Mouse (Mus musculus) testis, adult 2 months (tissue): Measurements from ENCODE around the gene Olfr1564. TPM values are rescaled to one million over a fixed set of nuclear protein-coding genes. Genes with fewer than 3 reads are reported as not detected.
"Not testable (repeated sequence)": the region's sequence is repeated elsewhere in the genome, so short reads cannot be mapped to it uniquely, and the experiment has no call there.

Experiments used
- H3K27ac ChIP-seq: fragments of 200-500 bp; 2 replicates; pipeline ENCODE4 v1.5.1; 2012; ENCODE audit warnings: low read depth, low read length; ENCODE audit not compliant: control insufficient read depth, insufficient read depth
- H3K27me3 ChIP-seq: fragments of 200-500 bp; 2 replicates; pipeline ENCODE4 v1.6.1; 2012; ENCODE audit warnings: mild to moderate bottlenecking, low read length, moderate library complexity; ENCODE audit not compliant: control insufficient read depth, insufficient read depth
- H3K36me3 ChIP-seq: fragments of 200-500 bp; 2 replicates; pipeline ENCODE4 v1.6.1; 2012; ENCODE audit warnings: mild to moderate bottlenecking, low read length; ENCODE audit not compliant: control insufficient read depth, insufficient read depth
- H3K4me1 ChIP-seq: fragments of 200-500 bp; 2 replicates; pipeline ENCODE4 v1.6.1; 2012; ENCODE audit warnings: low read length; ENCODE audit not compliant: control insufficient read depth, insufficient read depth
- H3K4me3 ChIP-seq: fragments of 200-500 bp; 2 replicates; pipeline ENCODE4 v1.5.1; 2012; ENCODE audit warnings: low read depth, mild to moderate bottlenecking, low read length, moderate library complexity, mixed read lengths; ENCODE audit not compliant: control insufficient read depth
- CTCF ChIP-seq: fragments of 200-500 bp; IDR thresholded peaks from 2 replicates; pipeline ENCODE4 v1.5.1; 2012; ENCODE audit warnings: low read depth, mild to moderate bottlenecking, inconsistent platforms, low read length, moderate library complexity; ENCODE audit not compliant: control insufficient read depth, insufficient read depth, insufficient replicate concordance
- POLR2A ChIP-seq: fragments of 200-500 bp; IDR thresholded peaks from 2 replicates; pipeline ENCODE4 v1.6.1; 2012; ENCODE audit warnings: low read depth, mild to moderate bottlenecking, inconsistent platforms, low read length, moderate library complexity; ENCODE audit not compliant: control insufficient read depth
- polyA plus RNA-seq: library from polyadenylated mRNA; depleted of rRNA; stranded (reverse); fragments of >200 nt; gene quantifications from 2 replicates; pipeline ENCODE4 v1.2.3, GENCODE M21; 2012; rRNA removed

The Olfr1564 gene
- 0.16 and 0.24 TPM in 2 replicates for polyA plus RNA-seq

GRCm38 (mm10) chr17:33221590-33221989, at the start of gene Olfr1564:
Olfr1564 (minus strand) TSS chr17:33221690.
- no peak for TF ChIP-seq CTCF
- TF ChIP-seq POLR2A, result no peak
- Histone ChIP-seq H3K27me3 (no peaks in the 10 kb centered on the region), H3K4me3 (no peak within 1 kb of the TSS), H3K27ac (no peak within 1 kb of the TSS), H3K4me1 (no peaks in the 10 kb centered on the region), H3K36me3 (no peaks in the 10 kb centered on the region)

DNA sequence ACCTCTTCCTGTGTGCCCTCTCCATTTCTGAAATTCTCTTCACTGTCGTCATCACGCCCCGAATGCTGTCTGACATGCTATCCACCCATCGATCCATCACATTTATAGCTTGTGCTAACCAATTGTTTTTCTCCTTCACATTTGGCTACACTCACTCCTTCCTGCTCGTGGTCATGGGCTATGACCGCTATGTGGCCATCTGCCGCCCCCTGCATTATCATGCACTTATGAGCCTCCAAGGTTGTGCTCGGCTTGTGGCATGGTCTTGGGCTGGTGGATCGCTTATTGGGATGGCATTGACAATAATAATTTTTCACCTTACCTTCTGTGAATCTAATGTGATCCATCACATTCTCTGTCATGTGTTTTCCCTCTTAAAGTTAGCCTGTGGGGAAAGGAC, 47.4 kb upstream of the Olfr1564 start:
- H3K27ac ChIP-seq, result no peak overlapping the region
- no peaks in the 10 kb centered on the region for H3K27me3 ChIP-seq
- no peaks in the 10 kb centered on the region for H3K36me3 ChIP-seq
- no peaks in the 10 kb centered on the region for H3K4me1 ChIP-seq
- H3K4me3 ChIP-seq, result no peak overlapping the region
- no peak for TF ChIP-seq POLR2A
- TF ChIP-seq CTCF, result no peak

GRCm38 (mm10) chr17:33264376-33264775, 42.9 kb upstream of the Olfr1564 start, which contains the start of gene Olfr63:
Olfr63 (plus strand) TSS chr17:33264676.
- H3K27ac ChIP-seq, result no peak within 1 kb of the TSS
- TF ChIP-seq CTCF (no peak), POLR2A (no peak)

DNA sequence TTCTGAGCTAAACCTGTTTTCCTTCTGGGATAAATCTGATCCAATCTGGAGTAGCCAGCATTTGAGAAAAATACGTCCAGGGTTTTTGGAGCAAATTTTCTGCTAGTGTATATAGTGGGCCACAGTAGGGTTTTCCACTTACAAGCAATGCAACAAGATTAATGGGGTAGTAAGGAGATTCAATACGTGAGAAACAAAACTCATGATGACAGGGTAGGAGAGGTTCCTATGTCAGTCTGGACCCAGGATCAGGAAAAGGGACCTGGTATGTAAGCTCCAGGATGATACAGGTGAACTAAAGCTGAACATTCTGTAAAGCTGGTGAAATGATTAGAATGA, 33.8 kb upstream of the Olfr1564 start:
- H3K4me1 ChIP-seq, H3K27me3 ChIP-seq, H3K36me3 ChIP-seq, H3K4me3 ChIP-seq, H3K27ac ChIP-seq: not testable (repeated sequence)

More at GRCm38 (mm10) chr17:33264376-33264775, 42.9 kb upstream of the Olfr1564 start, which contains the start of gene Olfr63:
- Histone ChIP-seq H3K36me3 (no peaks in the 10 kb centered on the region), H3K4me3 (no peak within 1 kb of the TSS), H3K4me1 (no peaks in the 10 kb centered on the region), H3K27me3 (no peaks in the 10 kb centered on the region)

DNA sequence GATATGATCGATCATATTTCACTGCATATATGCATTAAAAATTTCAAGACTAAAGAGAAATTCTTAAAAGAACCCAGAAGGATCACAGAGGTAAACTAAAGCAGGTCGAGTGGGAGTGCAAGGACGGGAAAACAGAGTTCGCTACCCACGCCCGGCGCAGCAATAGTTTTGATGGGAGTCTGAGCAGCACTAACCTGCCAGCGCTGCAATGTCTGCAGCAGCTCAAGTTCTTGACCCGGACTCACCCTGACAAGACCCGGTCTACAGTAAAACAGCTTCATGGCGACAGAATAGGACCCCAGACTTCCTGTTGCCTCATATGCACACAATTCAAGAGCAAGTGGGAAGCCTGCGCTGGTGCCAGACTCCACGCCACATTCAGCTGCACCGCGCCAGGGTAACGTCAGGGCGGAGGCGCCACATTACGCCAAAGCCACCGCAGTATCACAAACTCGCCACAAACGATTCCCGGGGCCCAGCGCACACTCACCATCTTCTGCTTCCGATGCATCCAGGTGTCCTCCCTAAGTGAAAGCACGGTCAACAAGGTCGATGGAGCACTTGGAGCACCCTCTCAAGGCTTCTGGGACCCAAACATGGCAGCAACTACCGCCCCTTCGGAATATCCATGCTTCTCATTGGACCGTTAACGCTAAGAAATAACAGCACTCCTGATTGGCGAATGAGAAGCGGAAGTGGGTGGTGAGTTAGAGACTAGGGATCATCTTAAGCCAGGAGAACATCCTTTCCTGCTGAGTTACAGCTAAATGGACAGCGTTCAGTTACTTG, 33.2 kb upstream of the Olfr1564 start, which contains the start of gene Zfp955a:
TSS of gene Zfp955a (minus strand) at position 616 of the 789 bp plus-strand sequence.
- not testable (repeated sequence) for H3K36me3 ChIP-seq, H3K27ac ChIP-seq, H3K27me3 ChIP-seq, H3K4me3 ChIP-seq, H3K4me1 ChIP-seq

DNA sequence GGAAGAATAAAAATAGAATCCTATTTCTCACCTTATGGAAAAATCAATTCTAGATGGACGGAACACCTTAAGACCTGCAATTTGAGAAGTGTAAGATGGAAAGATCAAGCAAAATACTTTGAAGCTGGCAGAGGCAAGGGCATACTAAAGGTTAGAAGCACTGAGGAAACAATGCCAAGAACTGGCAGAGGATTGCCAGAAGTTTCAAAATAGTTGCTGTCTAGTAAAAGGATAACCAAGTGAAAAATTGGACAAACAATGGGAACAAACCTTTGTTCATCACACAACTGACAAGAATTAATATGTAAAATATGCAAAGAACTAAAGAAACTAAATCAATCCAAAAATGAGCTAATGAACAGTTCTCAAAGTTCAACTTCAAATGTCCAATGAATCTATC, 15.2 kb upstream of the Olfr1564 start:
- not testable (repeated sequence) for H3K4me1 ChIP-seq, H3K36me3 ChIP-seq, H3K27me3 ChIP-seq, H3K4me3 ChIP-seq, H3K27ac ChIP-seq

DNA sequence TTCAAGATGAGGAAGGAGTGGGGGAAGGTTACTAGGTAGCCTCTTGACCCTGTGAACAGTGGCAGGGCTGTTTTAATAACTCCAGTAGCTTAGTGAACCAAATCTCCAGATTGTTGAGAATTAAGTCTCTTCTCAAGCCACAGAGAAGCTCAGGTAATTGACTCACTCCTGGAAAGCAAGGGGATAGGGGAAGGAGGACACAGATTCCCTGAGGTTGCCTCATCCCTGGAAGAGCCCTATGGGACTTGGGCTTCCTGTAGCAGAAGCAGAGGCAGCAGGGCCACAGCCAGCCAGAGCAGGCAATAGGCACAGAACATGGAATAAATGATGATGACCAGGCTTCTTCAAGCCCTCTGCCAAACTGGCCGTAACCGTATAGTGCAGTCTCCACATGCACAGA, 30.5 kb downstream of the Olfr1564 start, which contains the start of gene Olfr239:
TSS of gene Olfr239 (plus strand) at position 301 of the 400 bp plus-strand sequence.
- not testable (repeated sequence) for H3K36me3 ChIP-seq, H3K4me1 ChIP-seq, H3K27ac ChIP-seq, H3K4me3 ChIP-seq, H3K27me3 ChIP-seq

DNA sequence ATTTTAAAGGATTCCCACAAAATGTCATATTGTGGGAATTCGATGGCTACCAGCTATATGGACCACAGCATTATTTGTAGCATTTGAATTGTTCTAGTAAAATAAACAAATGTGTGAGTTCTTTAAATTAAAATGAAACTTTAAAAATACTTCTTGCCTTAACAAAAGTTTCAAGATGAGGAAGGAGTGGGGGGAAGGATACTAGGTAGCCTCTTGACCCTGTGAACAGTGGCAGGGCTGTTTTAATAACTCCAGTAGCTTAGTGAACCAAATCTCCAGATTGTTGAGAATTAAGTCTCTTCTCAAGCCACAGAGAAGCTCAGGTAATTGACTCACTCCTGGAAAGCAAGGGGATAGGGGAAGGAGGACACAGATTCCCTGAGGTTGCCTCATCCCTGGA, 53.3 kb downstream of the Olfr1564 start, which contains the start of gene Olfr55:
TSS of gene Olfr55 (plus strand) at position 301 of the 400 bp plus-strand sequence.
- H3K27ac ChIP-seq, H3K36me3 ChIP-seq, H3K27me3 ChIP-seq, H3K4me3 ChIP-seq, H3K4me1 ChIP-seq: not testable (repeated sequence)

Other genes starting within 250 kb of the Olfr1564 start
- 1.1 and 1.3 TPM in 2 replicates for gene Zfp952, start 228.6 kb downstream of the Olfr1564 start, polyA plus RNA-seq
- 0.90 and 1.8 TPM in 2 replicates for gene Zfp763, start 188.3 kb downstream of the Olfr1564 start, polyA plus RNA-seq
- 5.4 and 7.0 TPM in 2 replicates for gene 4921501E09Rik, start 153.6 kb downstream of the Olfr1564 start, polyA plus RNA-seq
- 1.6 and 2.6 TPM in 2 replicates for gene Zfp563, start 132.4 kb downstream of the Olfr1564 start, polyA plus RNA-seq
- 43.9 and 48.7 TPM in 2 replicates for gene Morc2b, start 82.0 kb downstream of the Olfr1564 start, polyA plus RNA-seq
- gene Olfr55, start 53.2 kb downstream of the Olfr1564 start, polyA plus RNA-seq, result not detected in 2 replicates
- gene Olfr239, start 30.4 kb downstream of the Olfr1564 start, polyA plus RNA-seq, result not detected in 2 replicates
- gene Zfp955a, start 33.5 kb upstream of the Olfr1564 start, polyA plus RNA-seq, result 1.6 and 2.2 TPM in 2 replicates
- not detected in 2 replicates for gene Olfr63, start 43.0 kb upstream of the Olfr1564 start, polyA plus RNA-seq
- gene Zfp955b, start 67.9 kb upstream of the Olfr1564 start, polyA plus RNA-seq, result 2.3 and 2.5 TPM in 2 replicates
- gene Zfp81, start 137.2 kb upstream of the Olfr1564 start, polyA plus RNA-seq, result 3.1 and 3.9 TPM in 2 replicates
- 0.37 and 0.77 TPM in 2 replicates for gene Zfp101, start 173.0 kb upstream of the Olfr1564 start, polyA plus RNA-seq
- gene Actl9, start 211.2 kb upstream of the Olfr1564 start, polyA plus RNA-seq, result 471 and 507 TPM in 2 replicates